ENCODE assay signal across 26 mouse cellular contexts in genomic region chr6:93083716-93084115, GRCm38 (mm10).
"Had no signal": no experiment of that assay in that cellular context is flagged by ENCODE, and none has a peak within 500 bp of the region (broad histone marks: within the 10 kb centered on the region; RNA-seq: fewer than 3 reads in every experiment).

No protein-coding gene starts in this region.

- H3K4me3 ChIP-seq: gastrocnemius, adult 2 months; heart, adult 2 months; heart, embryonic 13.5 days; heart, embryonic 15.5 days; hindbrain, embryonic 10.5 days; hindbrain, embryonic 12.5 days; intestine, embryonic 15.5 days; kidney, embryonic 15.5 days; layer of hippocampus, adult 2 months; left cerebral cortex, adult 2 months; limb, embryonic 15.5 days; liver, embryonic 12.5 days had no signal

- ATAC-seq: forebrain, postnatal 0 days; hindbrain, embryonic 16.5 days; inflammation-experienced regulatory T-cells, adult 6 months; intestine, embryonic 15.5 days; intestine, postnatal 0 days; liver, embryonic 12.5 days had no signal

- H3K27ac ChIP-seq: gastrocnemius, adult 2 months; heart, adult 2 months; heart, embryonic 13.5 days; heart, embryonic 15.5 days; hindbrain, embryonic 10.5 days; hindbrain, embryonic 12.5 days; hindbrain, embryonic 14.5 days; layer of hippocampus, adult 2 months; left cerebral cortex, adult 2 months; limb, embryonic 15.5 days; liver, embryonic 12.5 days had no signal

- H3K9ac ChIP-seq: forebrain, postnatal 0 days; heart, embryonic 13.5 days; heart, embryonic 15.5 days; hindbrain, embryonic 12.5 days; hindbrain, embryonic 14.5 days; intestine, embryonic 15.5 days; kidney, embryonic 15.5 days; limb, embryonic 15.5 days; liver, embryonic 12.5 days had no signal

- H3K4me2 ChIP-seq: heart, embryonic 11.5 days; heart, embryonic 13.5 days; heart, embryonic 15.5 days; hindbrain, embryonic 12.5 days; hindbrain, embryonic 14.5 days; intestine, embryonic 15.5 days; kidney, embryonic 15.5 days; limb, embryonic 15.5 days; liver, embryonic 12.5 days had no signal

- H3K9me3 ChIP-seq: heart, embryonic 13.5 days; heart, embryonic 15.5 days; hindbrain, embryonic 10.5 days; hindbrain, embryonic 12.5 days; intestine, embryonic 15.5 days; kidney, embryonic 15.5 days; limb, embryonic 15.5 days; liver, embryonic 12.5 days had no signal

- H3K4me1 ChIP-seq: heart, embryonic 13.5 days; heart, embryonic 15.5 days; hindbrain, embryonic 12.5 days; liver, embryonic 12.5 days had no signal

- DNase-seq: forebrain, postnatal 0 days; gastrocnemius, adult 2 months; gastrocnemius, postnatal 10 days; gastrocnemius, postnatal 25 days; heart, adult 2 months; heart, postnatal 4 days; kidney, adult 18-20 months; kidney, adult 9 months; kidney, postnatal 10 days; kidney, postnatal 25 days; kidney, postnatal 4 days had no signal

- H3K36me3 ChIP-seq: heart, embryonic 13.5 days; heart, embryonic 15.5 days; hindbrain, embryonic 10.5 days; hindbrain, embryonic 12.5 days; intestine, embryonic 15.5 days; kidney, embryonic 15.5 days; limb, embryonic 15.5 days; liver, embryonic 12.5 days had no signal

- H3K27me3 ChIP-seq: heart, embryonic 13.5 days; heart, embryonic 15.5 days; hindbrain, embryonic 12.5 days; intestine, embryonic 15.5 days; kidney, embryonic 15.5 days; limb, embryonic 15.5 days; liver, embryonic 12.5 days had no signal
